Mouse (Mus musculus) left cerebral cortex, adult 2 months (tissue): Measurements from ENCODE around the gene Fate1. TPM values are rescaled to one million over a fixed set of nuclear protein-coding genes. Genes with fewer than 3 reads are reported as not detected.

Experiments used
- DNase-seq, 2 experiments: peaks; one replicate each; pipeline ENCODE4 v3.0.0; 2021 to 2022; ENCODE audit warnings: low spot score in 2 of 2, mixed read lengths in 1 of 2; ENCODE audit errors: extremely low spot score in 1 of 2
- H3K27ac ChIP-seq: fragments of 200-600 bp; 2 replicates; pipeline ENCODE4 v1.8.1; 2022
- H3K4me3 ChIP-seq: fragments of 200-600 bp; 2 replicates; pipeline ENCODE4 v1.8.1; 2022
- CTCF ChIP-seq: fragments of 200-600 bp; IDR thresholded peaks from 2 replicates; pipeline ENCODE4 v1.8.1; 2022; ENCODE audit warnings: antibody characterized with exemption, mild to moderate bottlenecking, moderate library complexity
- intact Hi-C: fragments of 180-260 bp; cut with DNase I; formaldehyde crosslinking; loops from one replicate; pipeline ENCODE4 v1.15.1; 2025
- total RNA-seq, 2 experiments: library from RNA; stranded (reverse); gene quantifications; 2 replicates each; pipeline ENCODE4 v1.2.3; 2021

The Fate1 gene
- total RNA-seq, 2 experiments from 2014 or later = not detected

- no peak for TF ChIP-seq CTCF
- intact Hi-C loops = loop anchor here (10.0 kb wide), 2 partner anchors 832 to 922 kb away; no protein-coding TSS in a partner anchor
- DNase-seq = no peak
- Histone ChIP-seq H3K4me3 (no peak overlapping the region), H3K27ac (no peak overlapping the region)
Measured at GRCm38 (mm10) chrX:71983205-71983604, 10.4 kb downstream of the Fate1 start.

DNA sequence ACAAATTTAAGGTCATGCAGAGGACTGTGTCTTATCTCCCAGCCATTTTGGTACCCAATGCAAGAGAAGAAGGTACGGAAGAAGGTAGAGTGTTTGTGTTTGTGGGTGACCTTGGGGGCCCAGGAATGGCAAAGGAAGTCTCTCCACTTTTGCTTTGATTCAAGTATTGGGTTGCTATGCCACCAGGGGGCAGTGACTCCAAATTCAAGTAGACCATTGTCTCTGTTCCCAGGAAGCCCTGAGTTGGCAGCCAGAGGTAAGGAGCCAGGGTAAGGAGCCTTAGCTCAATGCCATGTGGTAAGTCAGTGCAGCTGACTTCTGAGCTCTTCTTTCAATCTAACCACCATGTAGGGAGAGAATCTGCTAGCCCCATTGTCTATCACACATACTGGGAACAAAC, 11.0 kb downstream of the Fate1 start:
- Histone ChIP-seq H3K27ac (no peak overlapping the region), H3K4me3 (no peak overlapping the region)
- DNase-seq = peak; percentile 9 to 29
- intact Hi-C loops = loop anchor here (10.0 kb wide), 2 partner anchors 831 to 921 kb away; no protein-coding TSS in a partner anchor
- peak; percentile 36 for TF ChIP-seq CTCF

DNA sequence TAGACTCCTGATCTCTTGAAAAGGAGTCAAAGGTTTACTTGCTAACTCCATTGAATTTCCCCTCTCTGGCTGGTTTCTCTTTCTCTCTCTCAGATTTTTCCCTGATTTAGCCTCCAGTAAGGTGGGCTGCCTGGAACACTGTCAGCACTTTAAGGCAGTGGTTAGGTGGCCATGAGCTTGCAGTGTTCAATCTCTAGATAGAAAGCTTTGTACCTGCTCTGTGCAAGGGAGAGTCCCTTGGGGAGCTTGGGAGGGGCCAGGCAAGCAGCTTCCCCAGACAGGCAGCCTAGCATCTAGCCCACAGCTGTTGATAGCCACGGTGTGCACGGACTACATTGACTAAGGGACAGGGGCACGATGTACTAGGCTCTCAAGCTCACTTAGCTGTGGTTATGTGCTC, 18.8 kb downstream of the Fate1 start, which contains the start of gene Cnga2:
Gene Cnga2 (plus strand): TSS at position 301 of the 400 bp plus-strand sequence.
- intact Hi-C loops = no loop called here
- Histone ChIP-seq H3K4me3 (no peak within 1 kb of the TSS), H3K27ac (no peak within 1 kb of the TSS)
- TF ChIP-seq CTCF = no peak
- DNase-seq = no peak

DNA sequence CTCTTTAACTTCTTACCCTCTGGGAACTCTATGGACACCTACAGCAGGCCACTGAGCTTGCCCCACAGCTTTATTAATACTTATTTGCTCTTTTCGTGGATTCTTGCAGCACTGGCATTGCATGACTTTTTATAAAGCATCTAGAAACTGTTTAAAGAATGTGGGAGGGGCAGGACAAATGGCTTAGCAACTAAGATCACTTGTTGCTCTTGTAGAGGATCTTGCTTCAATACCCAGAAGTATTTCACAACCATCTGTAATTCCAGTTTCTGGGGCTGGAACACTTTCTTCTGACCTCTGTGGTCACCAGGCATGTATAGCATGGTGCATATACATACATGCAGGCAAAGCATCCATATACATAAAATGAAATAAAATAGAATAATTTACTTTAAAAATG, 23.2 kb downstream of the Fate1 start:
- no peak for TF ChIP-seq CTCF
- no peak for DNase-seq
- intact Hi-C loops = no loop called here
- Histone ChIP-seq H3K27ac (no peak overlapping the region), H3K4me3 (no peak overlapping the region)

DNA sequence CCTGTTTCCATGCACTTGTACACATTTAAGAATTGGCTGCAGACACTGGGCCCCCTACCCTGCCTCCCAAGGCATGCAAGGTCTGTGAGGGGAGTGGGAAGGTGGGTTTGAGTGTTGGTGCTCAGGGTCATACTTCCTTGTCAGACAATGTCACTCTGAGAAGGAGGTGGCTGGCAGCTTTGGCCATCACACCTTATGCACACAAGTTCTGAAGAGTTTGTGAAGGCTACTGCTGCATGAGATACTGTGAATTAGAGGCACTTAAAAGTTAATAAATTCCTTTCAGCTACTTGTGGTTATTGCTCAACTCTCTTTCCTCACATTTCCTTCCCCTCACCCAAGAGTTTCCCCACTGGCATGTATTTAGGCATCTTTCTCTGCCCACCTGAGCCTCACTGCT, 37.1 kb downstream of the Fate1 start:
- Histone ChIP-seq H3K4me3 (no peak overlapping the region), H3K27ac (no peak overlapping the region)
- TF ChIP-seq CTCF = no peak
- intact Hi-C loops = loop anchor here (2.0 to 10.0 kb wide), 2 partner anchors 635 to 887 kb away; no protein-coding TSS in a partner anchor
- DNase-seq = no peak

DNA sequence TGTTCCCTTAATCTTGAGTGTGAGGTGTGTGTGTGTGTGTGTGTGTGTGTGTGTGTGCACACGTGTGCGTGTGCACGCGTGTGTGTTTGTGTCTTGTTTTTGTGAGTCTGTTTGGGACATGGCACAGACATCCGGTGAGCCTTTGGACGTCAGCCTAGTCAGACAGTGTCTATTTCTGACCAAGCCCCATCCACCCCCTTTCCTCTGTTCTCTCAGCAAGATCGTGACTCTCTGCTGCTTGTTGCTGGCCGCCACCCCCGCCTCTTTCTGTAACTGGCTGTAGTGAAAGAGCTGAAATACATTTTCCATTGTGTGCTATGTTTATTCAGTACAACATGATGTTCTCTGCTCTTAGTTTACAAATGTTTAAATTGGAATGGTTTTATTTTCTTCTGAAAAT, 39.5 kb downstream of the Fate1 start:
- intact Hi-C loops = loop anchor here (1.0 kb wide), 1 partner anchor 807 kb away; no protein-coding TSS in a partner anchor
- peak; percentile 27 to 40 for DNase-seq
- H3K4me3 ChIP-seq = no peak overlapping the region
- no peak overlapping the region for H3K27ac ChIP-seq
- TF ChIP-seq CTCF = no peak

- intact Hi-C loops = loop anchor here (1.0 kb wide), 1 partner anchor 806 kb away; no protein-coding TSS in a partner anchor
Measured at GRCm38 (mm10) chrX:72012804-72013203, 40.0 kb downstream of the Fate1 start.

GRCm38 (mm10) chrX:72022241-72022640, 49.5 kb downstream of the Fate1 start:
- Histone ChIP-seq H3K27ac (no peak overlapping the region), H3K4me3 (no peak overlapping the region)
- intact Hi-C loops = no loop called here
- DNase-seq = no peak
- TF ChIP-seq CTCF = no peak

More at GRCm38 (mm10) chrX:72012804-72013203, 40.0 kb downstream of the Fate1 start:
- TF ChIP-seq CTCF = peak; percentile 50
- Histone ChIP-seq H3K4me3 (no peak overlapping the region), H3K27ac (no peak overlapping the region)
- DNase-seq = peak; percentile 32 to 44

GRCm38 (mm10) chrX:72022750-72023398, 50.1 kb downstream of the Fate1 start:
- peak; percentile 51 for TF ChIP-seq CTCF
- H3K27ac ChIP-seq = no peak overlapping the region
- DNase-seq = peak in 1 of 2 experiments; percentile 22
- intact Hi-C loops = no loop called here
- H3K4me3 ChIP-seq = no peak overlapping the region

- no peak for DNase-seq
- H3K4me3 ChIP-seq = no peak overlapping the region
- H3K27ac ChIP-seq = no peak overlapping the region
- no peak for TF ChIP-seq CTCF
- intact Hi-C loops = no loop called here
Measured at GRCm38 (mm10) chrX:72023542-72023941, 50.8 kb downstream of the Fate1 start.

Other genes with a start within 250 kb of the Fate1 start
- 10 to 100 TPM; 28.0 to 31.6 TPM for gene Vma21, start 157.1 kb upstream of the Fate1 start, total RNA-seq
- gene Gm1141, start 52.0 kb upstream of the Fate1 start, total RNA-seq = under 1 TPM; 0.41 to 0.82 TPM
- 10 to 100 TPM; 38.6 to 38.9 TPM for gene Prrg3, start 10.4 kb upstream of the Fate1 start, total RNA-seq
- gene Cnga2, start 18.9 kb downstream of the Fate1 start, total RNA-seq = under 1 TPM; 0.42 to 0.54 TPM
- gene Magea4, start 249.0 kb downstream of the Fate1 start, total RNA-seq = not detected